Mouse (Mus musculus): ENCODE results near the gene Fam122b. TPM values are rescaled to one million over a fixed set of nuclear protein-coding genes. Genes with fewer than 3 reads are reported as not detected.

Gene Fam122b
- polyA plus RNA-seq, 1 experiment from 2014 or later, result 10.2 TPM

- Histone ChIP-seq H3K9me3 (ENCODE audit: control insufficient read depth, low read length) (no peaks in the 10 kb centered on the region), H3K4me2 (ENCODE audit: low read depth, low read length, severe bottlenecking) (no peak overlapping the region), H3K4me1 (replicated peaks; ENCODE audit: control insufficient read depth, insufficient read depth, low read length) (no peaks in the 10 kb centered on the region), H3K27ac (ENCODE audit: low read depth, low read length) (no peak overlapping the region), H3K36me3 (ENCODE audit: control insufficient read depth, insufficient read depth, low read length) (no peaks in the 10 kb centered on the region), H3K27me3 (ENCODE audit: control insufficient read depth, insufficient read depth, low read length) (no peaks in the 10 kb centered on the region), H3K9ac (ENCODE audit: low read length) (no peak overlapping the region), H3K4me3 (ENCODE audit: low read depth, low read length) (no peak overlapping the region)
- DNase-seq (ENCODE audit: low spot score) (no peak), ATAC-seq (replicated peaks; ENCODE audit: low FRiP score) (no peak)
- 18% methylated on average over 2 of the region's 2 CpGs for WGBS
Observed at GRCm38 (mm10) chrX:53237971-53238370, 31.6 kb downstream of the Fam122b start.

GRCm38 (mm10) chrX:53236404-53236803 is 33.2 kb downstream of the Fam122b start:
- H3K36me3 ChIP-seq (ENCODE audit: control insufficient read depth, insufficient read depth, low read length), result no peaks in the 10 kb centered on the region
- DNase-seq (ENCODE audit: low spot score), result no peak
- no peak for ATAC-seq (replicated peaks; ENCODE audit: low FRiP score)
- no peak overlapping the region for H3K9ac ChIP-seq (ENCODE audit: low read length)
- H3K4me2 ChIP-seq (ENCODE audit: low read depth, low read length, severe bottlenecking), result no peak overlapping the region
- H3K27me3 ChIP-seq (ENCODE audit: control insufficient read depth, insufficient read depth, low read length), result no peaks in the 10 kb centered on the region
- WGBS, result 51% methylated on average over 7 of the region's 7 CpGs
- no peaks in the 10 kb centered on the region for H3K4me1 ChIP-seq (replicated peaks; ENCODE audit: control insufficient read depth, insufficient read depth, low read length)
- H3K27ac ChIP-seq (ENCODE audit: low read depth, low read length), result no peak overlapping the region
- H3K4me3 ChIP-seq (ENCODE audit: low read depth, low read length), result no peak overlapping the region
- no peaks in the 10 kb centered on the region for H3K9me3 ChIP-seq (ENCODE audit: control insufficient read depth, low read length)

- Histone ChIP-seq H3K9ac (ENCODE audit: low read length) (no peak overlapping the region), H3K4me1 (replicated peaks; ENCODE audit: control insufficient read depth, insufficient read depth, low read length) (no peaks in the 10 kb centered on the region), H3K9me3 (ENCODE audit: control insufficient read depth, low read length) (no peaks in the 10 kb centered on the region), H3K36me3 (ENCODE audit: control insufficient read depth, insufficient read depth, low read length) (no peaks in the 10 kb centered on the region), H3K27ac (ENCODE audit: low read depth, low read length) (no peak overlapping the region), H3K4me3 (ENCODE audit: low read depth, low read length) (no peak overlapping the region), H3K4me2 (ENCODE audit: low read depth, low read length, severe bottlenecking) (no peak overlapping the region), H3K27me3 (ENCODE audit: control insufficient read depth, insufficient read depth, low read length) (no peaks in the 10 kb centered on the region)
- 40% methylated on average over 3 of the region's 4 CpGs for WGBS
- ATAC-seq (replicated peaks; ENCODE audit: low FRiP score) (no peak), DNase-seq (ENCODE audit: low spot score) (no peak)
Observed at GRCm38 (mm10) chrX:53233689-53234088, 35.9 kb downstream of the Fam122b start.

- H3K27ac ChIP-seq (ENCODE audit: low read depth, low read length), result no peak overlapping the region
- peak overlapping the region; percentile 34; the same call in 1 of the 2 replicates for H3K4me2 ChIP-seq (ENCODE audit: low read depth, low read length, severe bottlenecking)
- WGBS, result 29% methylated on average over 13 of the region's 13 CpGs
- no peaks in the 10 kb centered on the region for H3K4me1 ChIP-seq (replicated peaks; ENCODE audit: control insufficient read depth, insufficient read depth, low read length)
- no peaks in the 10 kb centered on the region for H3K9me3 ChIP-seq (ENCODE audit: control insufficient read depth, low read length)
- H3K9ac ChIP-seq (ENCODE audit: low read length), result no peak overlapping the region
- no peak for ATAC-seq (replicated peaks; ENCODE audit: low FRiP score)
- H3K36me3 ChIP-seq (ENCODE audit: control insufficient read depth, insufficient read depth, low read length), result no peaks in the 10 kb centered on the region
- H3K4me3 ChIP-seq (ENCODE audit: low read depth, low read length), result no peak overlapping the region; the same call in 1 of the 2 replicates
- no peaks in the 10 kb centered on the region for H3K27me3 ChIP-seq (ENCODE audit: control insufficient read depth, insufficient read depth, low read length)
- DNase-seq (ENCODE audit: low spot score), result no peak
Observed at GRCm38 (mm10) chrX:53231965-53232364, 37.6 kb downstream of the Fam122b start.

GRCm38 (mm10) chrX:53224353-53224944 is 45.2 kb downstream of the Fam122b start:
- no peak for ATAC-seq (replicated peaks; ENCODE audit: low FRiP score)
- no peak overlapping the region for H3K4me2 ChIP-seq (ENCODE audit: low read depth, low read length, severe bottlenecking)
- H3K4me1 ChIP-seq (replicated peaks; ENCODE audit: control insufficient read depth, insufficient read depth, low read length), result no peaks in the 10 kb centered on the region
- no peaks in the 10 kb centered on the region for H3K9me3 ChIP-seq (ENCODE audit: control insufficient read depth, low read length)
- no peak for DNase-seq (ENCODE audit: low spot score)
- no peak overlapping the region for H3K9ac ChIP-seq (ENCODE audit: low read length)
- 60% methylated on average over 6 of the region's 6 CpGs for WGBS
- no peaks in the 10 kb centered on the region for H3K36me3 ChIP-seq (ENCODE audit: control insufficient read depth, insufficient read depth, low read length)
- no peaks in the 10 kb centered on the region for H3K27me3 ChIP-seq (ENCODE audit: control insufficient read depth, insufficient read depth, low read length)
- H3K4me3 ChIP-seq (ENCODE audit: low read depth, low read length), result no peak overlapping the region
- H3K27ac ChIP-seq (ENCODE audit: low read depth, low read length), result no peak overlapping the region

GRCm38 (mm10) chrX:53220855-53221254 is 48.8 kb downstream of the Fam122b start:
- WGBS, result 79% methylated on average over 9 of the region's 9 CpGs

GRCm38 (mm10) chrX:53214557-53215229 is 54.9 kb downstream of the Fam122b start:
- WGBS, result 70% methylated on average over 7 of the region's 7 CpGs
- H3K9me3 ChIP-seq (ENCODE audit: control insufficient read depth, low read length), result no peaks in the 10 kb centered on the region
- ATAC-seq (replicated peaks; ENCODE audit: low FRiP score) (no peak), DNase-seq (ENCODE audit: low spot score) (no peak)
- no peaks in the 10 kb centered on the region for H3K4me1 ChIP-seq (replicated peaks; ENCODE audit: control insufficient read depth, insufficient read depth, low read length)
- no peaks in the 10 kb centered on the region for H3K27me3 ChIP-seq (ENCODE audit: control insufficient read depth, insufficient read depth, low read length)
- no peak overlapping the region for H3K4me2 ChIP-seq (ENCODE audit: low read depth, low read length, severe bottlenecking)
- no peak overlapping the region for H3K9ac ChIP-seq (ENCODE audit: low read length)
- no peak overlapping the region for H3K27ac ChIP-seq (ENCODE audit: low read depth, low read length)
- H3K36me3 ChIP-seq (ENCODE audit: control insufficient read depth, insufficient read depth, low read length), result no peaks in the 10 kb centered on the region
- H3K4me3 ChIP-seq (ENCODE audit: low read depth, low read length), result no peak overlapping the region

More at GRCm38 (mm10) chrX:53220855-53221254, 48.8 kb downstream of the Fam122b start:
- Histone ChIP-seq H3K4me1 (replicated peaks; ENCODE audit: control insufficient read depth, insufficient read depth, low read length) (no peaks in the 10 kb centered on the region), H3K27me3 (ENCODE audit: control insufficient read depth, insufficient read depth, low read length) (no peaks in the 10 kb centered on the region), H3K36me3 (ENCODE audit: control insufficient read depth, insufficient read depth, low read length) (no peaks in the 10 kb centered on the region), H3K4me2 (ENCODE audit: low read depth, low read length, severe bottlenecking) (no peak overlapping the region), H3K9ac (ENCODE audit: low read length) (no peak overlapping the region), H3K9me3 (ENCODE audit: control insufficient read depth, low read length) (no peaks in the 10 kb centered on the region), H3K27ac (ENCODE audit: low read depth, low read length) (no peak overlapping the region), H3K4me3 (ENCODE audit: low read depth, low read length) (no peak overlapping the region)
- ATAC-seq (replicated peaks; ENCODE audit: low FRiP score), result no peak
- no peak for DNase-seq (ENCODE audit: low spot score)

- H3K4me1 ChIP-seq (replicated peaks; ENCODE audit: control insufficient read depth, insufficient read depth, low read length), result no peaks in the 10 kb centered on the region
- no peaks in the 10 kb centered on the region for H3K36me3 ChIP-seq (ENCODE audit: control insufficient read depth, insufficient read depth, low read length)
- H3K4me2 ChIP-seq (ENCODE audit: low read depth, low read length, severe bottlenecking), result no peak overlapping the region
- no peaks in the 10 kb centered on the region for H3K9me3 ChIP-seq (ENCODE audit: control insufficient read depth, low read length)
- H3K27me3 ChIP-seq (ENCODE audit: control insufficient read depth, insufficient read depth, low read length), result no peaks in the 10 kb centered on the region
- H3K9ac ChIP-seq (ENCODE audit: low read length), result no peak overlapping the region
- H3K4me3 ChIP-seq (ENCODE audit: low read depth, low read length), result no peak overlapping the region
- DNase-seq (ENCODE audit: low spot score) (no peak), ATAC-seq (replicated peaks; ENCODE audit: low FRiP score) (no peak)
- H3K27ac ChIP-seq (ENCODE audit: low read depth, low read length), result no peak overlapping the region
- 75% methylated on average over 2 of the region's 2 CpGs for WGBS
Observed at GRCm38 (mm10) chrX:53213838-53214237, 55.8 kb downstream of the Fam122b start.

GRCm38 (mm10) chrX:53212485-53212884 is 57.1 kb downstream of the Fam122b start:
- H3K4me3 ChIP-seq (ENCODE audit: low read depth, low read length), result no peak overlapping the region
- H3K9ac ChIP-seq (ENCODE audit: low read length), result no peak overlapping the region
- ATAC-seq (replicated peaks; ENCODE audit: low FRiP score), result no peak
- no peaks in the 10 kb centered on the region for H3K36me3 ChIP-seq (ENCODE audit: control insufficient read depth, insufficient read depth, low read length)
- H3K27me3 ChIP-seq (ENCODE audit: control insufficient read depth, insufficient read depth, low read length), result no peaks in the 10 kb centered on the region
- 50% methylated on average over 9 of the region's 9 CpGs for WGBS
- no peak overlapping the region for H3K4me2 ChIP-seq (ENCODE audit: low read depth, low read length, severe bottlenecking)
- no peaks in the 10 kb centered on the region for H3K4me1 ChIP-seq (replicated peaks; ENCODE audit: control insufficient read depth, insufficient read depth, low read length)
- H3K27ac ChIP-seq (ENCODE audit: low read depth, low read length), result no peak overlapping the region
- H3K9me3 ChIP-seq (ENCODE audit: control insufficient read depth, low read length), result no peaks in the 10 kb centered on the region
- DNase-seq (ENCODE audit: low spot score), result no peak

Data from forebrain, embryonic 11.5 days (tissue).